In the genomic region with DNA sequence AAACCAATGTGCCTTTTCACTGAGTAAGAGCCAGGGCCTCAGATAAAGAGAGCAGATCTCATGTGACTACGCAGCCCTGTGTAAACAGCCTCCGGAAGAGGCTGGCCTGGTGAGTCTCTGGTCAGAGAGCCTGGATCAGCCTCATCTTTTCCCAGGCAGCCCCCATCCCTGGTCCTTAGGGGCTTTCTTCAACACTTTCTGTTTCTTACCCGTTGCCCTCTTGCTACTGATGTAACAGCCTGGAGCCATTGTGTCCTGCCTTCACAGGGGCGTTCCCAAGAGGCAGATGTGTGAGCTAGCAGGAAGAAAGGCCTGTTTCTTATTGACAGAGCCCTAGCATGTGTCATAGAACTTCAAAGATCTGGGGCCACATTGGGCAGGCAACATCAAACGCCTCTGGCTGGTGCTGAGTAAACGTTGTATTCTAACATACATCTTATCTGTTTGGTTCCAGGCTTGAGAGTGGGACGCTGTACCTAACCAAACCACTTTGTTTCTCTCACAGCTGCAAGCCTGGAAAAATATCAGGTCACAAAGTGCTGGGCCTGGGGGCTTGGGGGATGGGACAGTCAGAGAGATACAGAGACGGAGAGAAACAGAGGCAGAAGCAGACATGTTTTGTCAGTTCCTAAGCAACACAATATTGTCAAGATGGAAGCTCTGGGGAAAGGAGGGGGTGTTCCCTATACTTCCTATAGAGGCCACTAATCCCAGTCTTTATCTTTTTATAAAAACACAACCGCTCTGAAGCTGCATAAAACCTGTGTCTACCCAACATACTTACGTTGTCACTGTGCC, we compare ENCODE assay signal across 11 mouse cellular contexts.
DNase-seq lines count a peak whose midpoint lies in the region; ATAC-seq and TF ChIP-seq lines count a peak whose summit lies in the region.
"Had no signal": no experiment of that assay in that cellular context is flagged by ENCODE, and none has a peak within 500 bp of the region (broad histone marks: within the 10 kb centered on the region; RNA-seq: fewer than 3 reads in every experiment).

No protein-coding gene starts in this region.

- peaks cover 29% of the 10 kb centered on the region for H3K4me1 ChIP-seq in hindbrain, embryonic 10.5 days (replicated peaks)
- no peaks in the 10 kb centered on the region for H3K4me1 ChIP-seq in hindbrain, postnatal 0 days (ENCODE audit: insufficient read depth, low read length)
- H3K4me1 ChIP-seq in hindbrain, embryonic 12.5 days, result peaks cover 19% of the 10 kb centered on the region
- no peaks in the 10 kb centered on the region for H3K4me1 ChIP-seq in kidney, embryonic 14.5 days (ENCODE audit: control insufficient read depth, insufficient read depth, low read length)

- TF ChIP-seq CTCF in hindbrain, postnatal 0 days (IDR thresholded peaks at IDR 0.05; ENCODE audit: low read depth), result no peak

- no peaks in the 10 kb centered on the region for H3K36me3 ChIP-seq in hindbrain, embryonic 10.5 days
- H3K36me3 ChIP-seq in hindbrain, postnatal 0 days (ENCODE audit: insufficient read depth, low read length), result no peaks in the 10 kb centered on the region
- no peaks in the 10 kb centered on the region for H3K36me3 ChIP-seq in hindbrain, embryonic 12.5 days
- H3K36me3 ChIP-seq in kidney, embryonic 14.5 days (ENCODE audit: control insufficient read depth, insufficient read depth, low read length), result no peaks in the 10 kb centered on the region

- no peak overlapping the region for H3K4me3 ChIP-seq in hindbrain, embryonic 10.5 days
- H3K4me3 ChIP-seq in hindbrain, postnatal 0 days (ENCODE audit: low read length), result no peak overlapping the region
- no peak overlapping the region for H3K4me3 ChIP-seq in hindbrain, embryonic 12.5 days
- H3K4me3 ChIP-seq in kidney, embryonic 14.5 days (ENCODE audit: low read length), result no peak overlapping the region
- H3K4me3 ChIP-seq: erythroblast, embryonic 14.5 days had no signal

- no peak overlapping the region for H3K4me2 ChIP-seq in hindbrain, postnatal 0 days (ENCODE audit: low read depth, low read length)
- no peak overlapping the region for H3K4me2 ChIP-seq in hindbrain, embryonic 12.5 days (replicated peaks)
- no peak overlapping the region for H3K4me2 ChIP-seq in kidney, embryonic 14.5 days (replicated peaks; ENCODE audit: low read depth, low read length)

- peak overlapping the region; percentile 84 for H3K27ac ChIP-seq in hindbrain, embryonic 10.5 days
- H3K27ac ChIP-seq in hindbrain, postnatal 0 days, result no peak overlapping the region
- 0 out of 2 replicates have a peak overlapping the region, but pooled peaks have one; percentile 35 for H3K27ac ChIP-seq in hindbrain, embryonic 12.5 days
- H3K27ac ChIP-seq in kidney, embryonic 14.5 days (ENCODE audit: low read depth, low read length), result no peak overlapping the region

- WGBS in hindbrain, embryonic 10.5 days, result 21% methylated on average over 10 of the region's 10 CpGs
- 31% methylated on average over 10 of the region's 10 CpGs for WGBS in hindbrain, postnatal 0 days
- WGBS in hindbrain, embryonic 12.5 days, result 19% methylated on average over 10 of the region's 10 CpGs
- 27% methylated on average over 10 of the region's 10 CpGs for WGBS in kidney, embryonic 14.5 days

- no peak overlapping the region for H3K9ac ChIP-seq in hindbrain, postnatal 0 days (replicated peaks; ENCODE audit: low read length)
- no peak overlapping the region for H3K9ac ChIP-seq in hindbrain, embryonic 12.5 days
- no peak overlapping the region for H3K9ac ChIP-seq in kidney, embryonic 14.5 days (ENCODE audit: low read depth, low read length)

- peak; percentile 59 for DNase-seq in hindbrain, embryonic 10.5 days (ENCODE audit: low spot score)
- no peak for DNase-seq in hindbrain, postnatal 0 days (ENCODE audit: low spot score)
- DNase-seq in embryo, embryonic 11.5 days (ENCODE audit: low read depth, low spot score), result peak; percentile 26
- peak; percentile 26 for DNase-seq in retina, embryonic 14.5 days (ENCODE audit: low spot score)
- DNase-seq: lung, adult 18-20 months; thymus, postnatal 14 days had no signal

- peaks cover 9% of the 10 kb centered on the region; the same call in 1 of the 2 replicates for H3K27me3 ChIP-seq in hindbrain, embryonic 10.5 days (ENCODE audit: insufficient read depth, poor library complexity, severe bottlenecking)
- no peaks in the 10 kb centered on the region for H3K27me3 ChIP-seq in hindbrain, postnatal 0 days (ENCODE audit: insufficient read depth, low read length)
- peaks cover 3% of the 10 kb centered on the region; the same call in 1 of the 2 replicates for H3K27me3 ChIP-seq in hindbrain, embryonic 12.5 days
- H3K27me3 ChIP-seq in kidney, embryonic 14.5 days (ENCODE audit: control insufficient read depth, insufficient read depth, low read length), result peaks cover 3% of the 10 kb centered on the region; the same call in 1 of the 2 replicates

- ATAC-seq in hindbrain, postnatal 0 days, result no peak
- ATAC-seq in hindbrain, embryonic 12.5 days (ENCODE audit: low FRiP score), result peak; percentile 50; the same call in 1 of the 2 replicates
- no peak for ATAC-seq in granulocyte monocyte progenitor cell, adult 5-6 weeks (replicated peaks; ENCODE audit: poor library complexity, severe bottlenecking)
- no peak for ATAC-seq in kidney, embryonic 14.5 days (ENCODE audit: low FRiP score, low TSS enrichment)
- ATAC-seq: activated CD4-positive, CD25-positive, alpha-beta regulatory T cell, adult 4 months had no signal

- H3K9me3 ChIP-seq in hindbrain, embryonic 10.5 days, result no peaks in the 10 kb centered on the region
- H3K9me3 ChIP-seq in hindbrain, postnatal 0 days (ENCODE audit: low read length), result no peaks in the 10 kb centered on the region
- no peaks in the 10 kb centered on the region for H3K9me3 ChIP-seq in hindbrain, embryonic 12.5 days (replicated peaks)
- no peaks in the 10 kb centered on the region for H3K9me3 ChIP-seq in kidney, embryonic 14.5 days (ENCODE audit: control insufficient read depth, low read length)

Comparison
In these comparisons a context has a peak if more than half of its experiments do, and no peak if none do; other contexts are left out.
1. H3K27ac ChIP-seq: peak in hindbrain, embryonic 10.5 days (single experiment) and hindbrain, embryonic 12.5 days (single experiment); none in hindbrain, postnatal 0 days (single experiment) and kidney, embryonic 14.5 days (single experiment).